Mouse (Mus musculus): ENCODE results near the gene Ifi27l2b. TPM values are rescaled to one million over a fixed set of nuclear protein-coding genes. Genes with fewer than 3 reads are reported as not detected.

The Ifi27l2b gene
- polyA plus RNA-seq, 1 experiment from 2014 or later, result not detected

- ATAC-seq (replicated peaks; ENCODE audit: low FRiP score), result peak; percentile 96
- Histone ChIP-seq H3K9me3 (replicated peaks) (no peaks in the 10 kb centered on the region), H3K9ac (no peak within 1 kb of the TSS), H3K4me2 (peak within 1 kb of the TSS; percentile 32), H3K4me1 (no peaks in the 10 kb centered on the region), H3K27ac (peak within 1 kb of the TSS; percentile 49; the same call in 1 of the 2 replicates), H3K36me3 (no peaks in the 10 kb centered on the region), H3K4me3 (replicated peaks) (peak within 1 kb of the TSS; percentile 24; the same call in 1 of the 2 replicates), H3K27me3 (no peaks in the 10 kb centered on the region)
- 35% methylated on average over 8 of the region's 8 CpGs for WGBS
Observed at GRCm38 (mm10) chr12:103433986-103434731, 22.9 kb downstream of the Ifi27l2b start, which contains the start of gene Ifi27. Ifi27 (plus strand) TSS chr12:103434211.

- 91% methylated on average over 2 of the region's 2 CpGs for WGBS
- H3K9me3 ChIP-seq (replicated peaks), result no peaks in the 10 kb centered on the region
Observed at GRCm38 (mm10) chr12:103433430-103433829, 23.6 kb downstream of the Ifi27l2b start.

GRCm38 (mm10) chr12:103426710-103427109, 30.3 kb downstream of the Ifi27l2b start:
- Histone ChIP-seq H3K27me3 (no peaks in the 10 kb centered on the region), H3K4me2 (no peak overlapping the region), H3K27ac (no peak overlapping the region), H3K9ac (no peak overlapping the region), H3K36me3 (peaks cover 11% of the 10 kb centered on the region), H3K4me1 (peaks cover 25% of the 10 kb centered on the region), H3K9me3 (replicated peaks) (no peaks in the 10 kb centered on the region), H3K4me3 (replicated peaks) (no peak overlapping the region)
- ATAC-seq (replicated peaks; ENCODE audit: low FRiP score), result no peak
- WGBS, result 86% methylated on average over 7 of the region's 7 CpGs

More at GRCm38 (mm10) chr12:103433430-103433829, 23.6 kb downstream of the Ifi27l2b start:
- Histone ChIP-seq H3K27me3 (no peaks in the 10 kb centered on the region), H3K27ac (no peak overlapping the region), H3K4me2 (no peak overlapping the region), H3K4me3 (replicated peaks) (no peak overlapping the region), H3K36me3 (no peaks in the 10 kb centered on the region), H3K9ac (no peak overlapping the region), H3K4me1 (no peaks in the 10 kb centered on the region)
- no peak for ATAC-seq (replicated peaks; ENCODE audit: low FRiP score)

- Histone ChIP-seq H3K4me3 (replicated peaks) (peak within 1 kb of the TSS; percentile 99), H3K4me2 (peak within 1 kb of the TSS; percentile 87), H3K9me3 (replicated peaks) (no peaks in the 10 kb centered on the region), H3K36me3 (peaks cover 11% of the 10 kb centered on the region), H3K27ac (peak within 1 kb of the TSS; percentile 67; the same call in 1 of the 2 replicates), H3K4me1 (peaks cover 31% of the 10 kb centered on the region), H3K9ac (peak within 1 kb of the TSS; percentile 96), H3K27me3 (no peaks in the 10 kb centered on the region)
- ATAC-seq (replicated peaks; ENCODE audit: low FRiP score), result peak; percentile 100
- WGBS, result under 1% methylated on average over 33 of the region's 33 CpGs
Observed at GRCm38 (mm10) chr12:103425729-103426470, 31.1 kb downstream of the Ifi27l2b start, which contains the start of gene Ddx24. Ddx24 (minus strand) TSS chr12:103425830.

- peak overlapping the region; percentile 96 for H3K9ac ChIP-seq
- H3K27ac ChIP-seq, result 0 out of 2 replicates have a peak overlapping the region, but pooled peaks have one; percentile 41
- peak overlapping the region; percentile 87 for H3K4me2 ChIP-seq
- WGBS, result 9% methylated on average over 33 of the region's 33 CpGs
- no peaks in the 10 kb centered on the region for H3K27me3 ChIP-seq
- H3K9me3 ChIP-seq (replicated peaks), result no peaks in the 10 kb centered on the region
- peaks cover 31% of the 10 kb centered on the region for H3K4me1 ChIP-seq
- H3K4me3 ChIP-seq (replicated peaks), result peak overlapping the region; percentile 99
- ATAC-seq (replicated peaks; ENCODE audit: low FRiP score), result no peak; the same call in 1 of the 2 replicates
- H3K36me3 ChIP-seq, result peaks cover 11% of the 10 kb centered on the region
Observed at GRCm38 (mm10) chr12:103425016-103425728, 31.9 kb downstream of the Ifi27l2b start.

GRCm38 (mm10) chr12:103408144-103408543, 48.9 kb downstream of the Ifi27l2b start:
- Histone ChIP-seq H3K36me3 (peaks cover 93% of the 10 kb centered on the region), H3K4me3 (replicated peaks) (no peak overlapping the region), H3K4me1 (no peaks in the 10 kb centered on the region), H3K27ac (no peak overlapping the region), H3K9me3 (replicated peaks) (no peaks in the 10 kb centered on the region), H3K27me3 (no peaks in the 10 kb centered on the region), H3K4me2 (no peak overlapping the region), H3K9ac (no peak overlapping the region)
- ATAC-seq (replicated peaks; ENCODE audit: low FRiP score), result no peak
- WGBS, result 94% methylated on average over 10 of the region's 10 CpGs

GRCm38 (mm10) chr12:103407720-103408119, 49.3 kb downstream of the Ifi27l2b start, which contains the start of gene 9330161L09Rik:
9330161L09Rik (minus strand) TSS chr12:103407820.
- H3K9ac ChIP-seq, result no peak within 1 kb of the TSS
- no peaks in the 10 kb centered on the region for H3K9me3 ChIP-seq (replicated peaks)
- no peak within 1 kb of the TSS for H3K4me2 ChIP-seq
- H3K4me3 ChIP-seq (replicated peaks), result no peak within 1 kb of the TSS
- no peaks in the 10 kb centered on the region for H3K4me1 ChIP-seq
- H3K36me3 ChIP-seq, result peaks cover 91% of the 10 kb centered on the region
- WGBS, result 97% methylated on average over 4 of the region's 4 CpGs
- no peak for ATAC-seq (replicated peaks; ENCODE audit: low FRiP score)
- no peak within 1 kb of the TSS for H3K27ac ChIP-seq
- no peaks in the 10 kb centered on the region for H3K27me3 ChIP-seq

GRCm38 (mm10) chr12:103404131-103404530, 52.9 kb downstream of the Ifi27l2b start:
- Histone ChIP-seq H3K36me3 (peaks cover 66% of the 10 kb centered on the region), H3K27ac (no peak overlapping the region), H3K4me1 (no peaks in the 10 kb centered on the region), H3K9ac (no peak overlapping the region), H3K27me3 (no peaks in the 10 kb centered on the region), H3K4me2 (no peak overlapping the region), H3K9me3 (replicated peaks) (no peaks in the 10 kb centered on the region), H3K4me3 (replicated peaks) (no peak overlapping the region)
- WGBS, result 85% methylated on average over 18 of the region's 18 CpGs
- ATAC-seq (replicated peaks; ENCODE audit: low FRiP score), result no peak

Other genes starting within 250 kb of the Ifi27l2b start
- gene Prima1, start 215.1 kb downstream of the Ifi27l2b start, polyA plus RNA-seq (2015; fragmentation: Nextera tagmentation; extraction: Ambion mirVana), result 0.62 and 1.2 TPM in 2 replicates
- not detected in 2 replicates for gene Fam181a, start 146.2 kb downstream of the Ifi27l2b start, polyA plus RNA-seq (2015; fragmentation: Nextera tagmentation; extraction: Ambion mirVana)
- 3.2 and 5.2 TPM in 2 replicates for gene Asb2, start 101.2 kb downstream of the Ifi27l2b start, polyA plus RNA-seq (2015; fragmentation: Nextera tagmentation; extraction: Ambion mirVana)
- gene Otub2, start 68.5 kb downstream of the Ifi27l2b start, polyA plus RNA-seq (2015; fragmentation: Nextera tagmentation; extraction: Ambion mirVana), result 7.5 and 7.6 TPM in 2 replicates
- gene 9330161L09Rik, start 49.4 kb downstream of the Ifi27l2b start, polyA plus RNA-seq (2015; fragmentation: Nextera tagmentation; extraction: Ambion mirVana), result 0.21 and 0.33 TPM in 2 replicates
- 96.4 and 105 TPM in 2 replicates for gene Ddx24, start 31.4 kb downstream of the Ifi27l2b start, polyA plus RNA-seq (2015; fragmentation: Nextera tagmentation; extraction: Ambion mirVana)
- gene Ifi27, start 23.0 kb downstream of the Ifi27l2b start, polyA plus RNA-seq (2015; fragmentation: Nextera tagmentation; extraction: Ambion mirVana), result 28.3 and 35.4 TPM in 2 replicates
- 11.1 and 11.2 TPM in 2 replicates for gene Ifi27l2a, start 13.5 kb downstream of the Ifi27l2b start, polyA plus RNA-seq (2015; fragmentation: Nextera tagmentation; extraction: Ambion mirVana)
- 1.0 and 1.7 TPM in 2 replicates for gene Ppp4r4, start 75.1 kb upstream of the Ifi27l2b start, polyA plus RNA-seq (2015; fragmentation: Nextera tagmentation; extraction: Ambion mirVana)
- gene Serpina10, start 174.2 kb upstream of the Ifi27l2b start, polyA plus RNA-seq (2015; fragmentation: Nextera tagmentation; extraction: Ambion mirVana), result 1.1 and 1.4 TPM in 2 replicates
- 11.9 and 29.8 TPM in 2 replicates for gene Serpina6, start 200.0 kb upstream of the Ifi27l2b start, polyA plus RNA-seq (2015; fragmentation: Nextera tagmentation; extraction: Ambion mirVana)
- not detected in 2 replicates for gene Serpina16, start 218.9 kb upstream of the Ifi27l2b start, polyA plus RNA-seq (2015; fragmentation: Nextera tagmentation; extraction: Ambion mirVana)
- gene Serpina1f, start 238.3 kb upstream of the Ifi27l2b start, polyA plus RNA-seq (2015; fragmentation: Nextera tagmentation; extraction: Ambion mirVana), result not detected in 2 replicates

Measured in kidney, embryonic 15.5 days (tissue).